Mouse (Mus musculus) embryonic facial prominence, embryonic 14.5 days (tissue): ENCODE measurements around the gene Ptpn18. TPM values are rescaled to one million over a fixed set of nuclear protein-coding genes. Genes with fewer than 3 reads are reported as not detected.
"Not testable (repeated sequence)": the region's sequence is repeated elsewhere in the genome, so short reads cannot be mapped to it uniquely, and the experiment has no call there.

Experiments used
- ATAC-seq: fragments of 200-750 bp; cut with Nextera tagmentation; 2 replicates; pipeline ENCODE4 v1.8.0; 2017; ENCODE audit warnings: low read depth, moderate number of reproducible peaks, moderate TSS enrichment
- DNase-seq: peaks from one replicate; pipeline ENCODE4 v3.0.0-alpha.2; 2015; ENCODE audit warnings: low spot score
- H3K27ac ChIP-seq: fragments of 300-500 bp; sonication (generic); replicated peaks from 2 replicates; pipeline ENCODE4 v1.5.1; 2014; ENCODE audit warnings: low read depth, mild to moderate bottlenecking, low read length, moderate library complexity
- H3K27me3 ChIP-seq: fragments of 300-500 bp; sonication (generic); replicated peaks from 2 replicates; pipeline ENCODE4 v1.6.1; 2014; ENCODE audit warnings: low read length; ENCODE audit not compliant: control insufficient read depth, insufficient read depth
- H3K36me3 ChIP-seq: fragments of 300-500 bp; sonication (generic); 2 replicates; pipeline ENCODE4 v1.6.1; 2014; ENCODE audit warnings: low read length, mixed read lengths; ENCODE audit not compliant: control insufficient read depth, insufficient read depth
- H3K4me1 ChIP-seq: fragments of 300-500 bp; sonication (generic); 2 replicates; pipeline ENCODE4 v1.6.1; 2014; ENCODE audit warnings: antibody characterized with exemption, low read length; ENCODE audit not compliant: control insufficient read depth, insufficient read depth
- H3K4me2 ChIP-seq: fragments of 300-500 bp; sonication (generic); 2 replicates; pipeline ENCODE4 v1.6.1; 2014; ENCODE audit warnings: low read depth, mild to moderate bottlenecking, low read length, moderate library complexity, mixed read lengths
- H3K4me3 ChIP-seq: fragments of 300-500 bp; sonication (generic); 2 replicates; pipeline ENCODE4 v1.5.1; 2014; ENCODE audit warnings: low read depth, mild to moderate bottlenecking, low read length
- H3K9ac ChIP-seq: fragments of 300-500 bp; sonication (generic); 2 replicates; pipeline ENCODE4 v1.6.1; 2014; ENCODE audit warnings: low read depth, mild to moderate bottlenecking, low read length, moderate library complexity, mixed read lengths
- H3K9me3 ChIP-seq: fragments of 300-500 bp; sonication (generic); 2 replicates; pipeline ENCODE4 v1.6.1; 2016; ENCODE audit warnings: low read length; ENCODE audit not compliant: control insufficient read depth
- WGBS: fragments of 180-500 bp; shearing (Covaris S2); extraction: QIAGEN DNeasy Blood & Tissue Kit; methylation state at CpG from one replicate; pipeline ENCODE4 v1.1.7; 2014; 5-methylcytosine and 5-hydroxymethylcytosine counted together
- polyA plus RNA-seq: library from polyadenylated mRNA; unstranded; fragments of >200 nt; fragmentation: Nextera tagmentation; extraction: Ambion mirVana; gene quantifications from 2 replicates; pipeline ENCODE4 v1.2.1, GENCODE M21; 2014

Gene Ptpn18
- polyA plus RNA-seq, 1 experiment from 2014 or later = 19.4 TPM

GRCm38 (mm10) chr1:34434660-34435160 lies 24.9 kb upstream of the Ptpn18 start:
- Histone ChIP-seq H3K9me3 (peaks cover 27% of the 10 kb centered on the region), H3K36me3 (peaks cover 19% of the 10 kb centered on the region), H3K9ac (peak overlapping the region; percentile 69), H3K27me3 (no peaks in the 10 kb centered on the region), H3K4me2 (peak overlapping the region; percentile 78), H3K27ac (peak overlapping the region; percentile 87), H3K4me1 (peaks cover 17% of the 10 kb centered on the region), H3K4me3 (peak overlapping the region; percentile 61)
- ATAC-seq (peak; percentile 20), DNase-seq (peak; percentile 93)
- under 1% methylated on average over 30 of the region's 30 CpGs for WGBS

DNA sequence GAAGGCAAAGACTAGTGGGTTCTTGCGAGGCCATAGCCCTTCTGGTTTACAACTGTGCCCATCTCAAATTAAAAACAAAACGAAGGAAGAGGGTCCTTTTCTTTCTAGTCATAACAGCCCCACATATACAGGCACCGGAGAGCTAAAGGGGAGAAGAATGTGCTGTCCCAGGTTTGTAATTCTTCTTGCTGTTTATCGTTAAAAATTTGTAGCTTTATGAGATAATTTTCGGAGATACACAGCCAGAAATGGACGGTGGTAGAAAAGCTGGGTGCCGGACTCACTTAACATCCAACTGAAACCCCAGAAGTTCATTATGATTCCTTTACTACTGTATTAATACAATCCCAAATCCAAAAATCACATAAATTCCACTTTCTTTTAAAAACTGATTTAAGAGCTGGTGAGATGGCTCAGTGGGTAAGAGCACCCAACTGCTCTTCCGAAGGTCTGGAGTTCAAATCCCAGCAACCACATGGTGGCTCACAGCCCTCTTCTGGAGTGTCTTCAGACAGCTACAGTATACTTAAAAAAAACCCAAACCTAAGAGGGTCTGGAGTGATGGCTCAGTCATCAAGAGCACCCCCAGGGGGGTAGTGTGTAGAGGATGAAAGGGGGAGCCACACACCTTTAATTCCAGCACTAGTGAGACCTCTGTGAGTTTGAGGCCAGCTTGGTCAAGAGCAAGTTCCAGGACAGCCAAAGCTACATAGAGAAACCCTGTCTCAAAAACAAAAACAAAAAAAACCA lies 24.0 kb upstream of the Ptpn18 start:
- peak overlapping the region; percentile 87 for H3K27ac ChIP-seq
- DNase-seq (no peak), ATAC-seq (no peak)
- H3K4me1 ChIP-seq = peaks cover 17% of the 10 kb centered on the region
- peaks cover 19% of the 10 kb centered on the region for H3K36me3 ChIP-seq
- H3K9me3 ChIP-seq = peaks cover 19% of the 10 kb centered on the region
- H3K4me3 ChIP-seq = peak overlapping the region; percentile 61
- 28% methylated on average over 8 of the region's 8 CpGs for WGBS
- peak overlapping the region; percentile 78 for H3K4me2 ChIP-seq
- H3K9ac ChIP-seq = peak overlapping the region; percentile 69
- no peaks in the 10 kb centered on the region for H3K27me3 ChIP-seq

GRCm38 (mm10) chr1:34436374-34436773 lies 23.2 kb upstream of the Ptpn18 start:
- Histone ChIP-seq H3K4me1 (peaks cover 17% of the 10 kb centered on the region), H3K4me2 (no peak overlapping the region), H3K4me3 (no peak overlapping the region), H3K27me3 (no peaks in the 10 kb centered on the region), H3K9me3 (peaks cover 10% of the 10 kb centered on the region), H3K36me3 (peaks cover 13% of the 10 kb centered on the region), H3K9ac (no peak overlapping the region), H3K27ac (no peak overlapping the region)
- ATAC-seq (no peak), DNase-seq (no peak)
- 81% methylated on average over 3 of the region's 3 CpGs for WGBS

- H3K4me3 ChIP-seq, H3K9me3 ChIP-seq, H3K36me3 ChIP-seq, H3K27ac ChIP-seq, ATAC-seq, H3K27me3 ChIP-seq, DNase-seq, H3K4me2 ChIP-seq, H3K9ac ChIP-seq: not testable (repeated sequence)
- 93% methylated on average over 8 of the region's 8 CpGs for WGBS
- H3K4me1 ChIP-seq = peaks cover 15% of the 10 kb centered on the region
Observed at GRCm38 (mm10) chr1:34437366-34437765, 22.2 kb upstream of the Ptpn18 start.

DNA sequence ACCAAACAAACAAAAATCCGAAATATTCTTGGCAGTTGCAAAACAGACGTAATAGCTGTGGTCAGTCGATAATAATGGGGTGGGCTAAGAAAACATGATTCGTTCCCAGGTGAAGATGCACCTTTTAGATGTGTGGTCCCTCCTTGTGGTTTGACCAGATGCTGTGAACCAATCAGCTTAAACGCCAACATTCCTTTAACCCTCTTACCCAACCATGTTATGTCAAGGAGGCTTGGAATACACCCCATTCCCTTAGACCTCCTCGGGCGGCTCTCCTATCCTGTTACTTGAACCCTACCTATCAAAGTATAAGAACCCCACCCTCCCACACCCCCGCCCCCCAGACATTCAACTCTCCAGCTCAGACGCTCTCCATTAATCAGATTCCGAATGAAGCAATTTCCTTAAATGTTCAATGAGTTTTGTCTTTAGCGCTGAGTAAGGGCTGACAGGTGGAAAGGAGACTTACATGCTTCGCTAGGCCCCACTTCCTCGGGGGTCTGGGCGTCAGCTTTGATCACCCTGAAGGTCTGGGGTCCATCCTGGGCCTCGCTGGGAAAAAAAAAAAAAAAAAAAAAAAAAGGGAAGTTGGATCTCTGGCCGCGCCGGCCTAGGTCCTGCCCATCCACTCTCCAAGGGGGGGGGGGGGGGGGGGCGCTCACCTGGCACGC lies 21.0 kb upstream of the Ptpn18 start:
- peaks cover 9% of the 10 kb centered on the region for H3K4me1 ChIP-seq
- H3K27me3 ChIP-seq = no peaks in the 10 kb centered on the region
- H3K4me2 ChIP-seq = peak overlapping the region; percentile 56
- ATAC-seq (no peak), DNase-seq (no peak)
- H3K36me3 ChIP-seq = peaks cover 16% of the 10 kb centered on the region
- WGBS = 41% methylated on average over 15 of the region's 20 CpGs
- H3K4me3 ChIP-seq = peak overlapping the region; percentile 66
- peak overlapping the region; percentile 56 for H3K9ac ChIP-seq
- no peaks in the 10 kb centered on the region for H3K9me3 ChIP-seq
- H3K27ac ChIP-seq = no peak overlapping the region

DNA sequence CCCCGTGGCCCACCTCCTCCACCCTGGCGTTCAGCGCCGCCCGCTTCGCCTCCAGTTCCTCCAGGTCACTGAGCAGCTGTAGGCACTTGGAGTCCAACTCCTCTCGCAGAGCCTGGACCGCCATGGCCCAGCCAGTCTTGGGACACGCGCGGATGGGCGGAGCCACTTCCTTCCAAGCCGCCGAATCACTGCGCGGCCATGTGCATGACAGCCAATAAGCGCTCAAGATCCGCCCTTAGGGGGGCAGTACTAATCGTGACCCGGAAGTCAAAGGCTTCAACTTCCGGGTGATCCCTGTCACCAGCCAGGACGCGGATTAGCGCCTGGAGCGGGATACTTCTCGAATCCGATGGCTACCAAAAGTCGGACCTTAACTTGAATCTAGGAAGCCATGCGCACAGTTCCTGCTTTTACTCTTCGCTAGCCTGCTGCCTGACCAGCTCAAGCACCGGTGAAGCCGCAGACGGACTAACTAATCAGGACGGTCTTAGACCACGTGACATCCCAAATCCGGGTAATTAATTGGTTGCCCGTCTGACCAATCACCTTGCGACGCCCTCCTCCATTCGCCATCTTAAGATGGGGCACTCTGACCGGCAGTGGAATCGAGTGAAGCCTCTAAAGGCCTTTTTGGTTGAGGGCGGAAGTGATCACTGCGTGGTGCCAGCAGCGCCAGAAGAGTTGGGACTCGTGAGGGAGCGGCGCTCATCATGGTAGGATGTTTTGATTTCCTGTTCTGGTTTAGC lies 20.2 kb upstream of the Ptpn18 start, which contains the start of the genes Ccdc115 and Imp4:
TSS of gene Ccdc115 (minus strand) at position 458 of the 746 bp plus-strand sequence.
TSS of gene Imp4 (plus strand) at position 637 of the 746 bp plus-strand sequence.
- peak within 1 kb of the TSS; percentile 71 for H3K9ac ChIP-seq
- WGBS = 0% methylated on average over 43 of the region's 48 CpGs
- no peaks in the 10 kb centered on the region for H3K27me3 ChIP-seq
- peak within 1 kb of the TSS; percentile 68 for H3K4me2 ChIP-seq
- peak; percentile 100 for DNase-seq
- no peaks in the 10 kb centered on the region for H3K9me3 ChIP-seq
- H3K36me3 ChIP-seq = peaks cover 25% of the 10 kb centered on the region
- peak within 1 kb of the TSS; percentile 66 for H3K4me3 ChIP-seq
- peak within 1 kb of the TSS; percentile 57 for H3K27ac ChIP-seq
- peak; percentile 97 for ATAC-seq
- peaks cover 5% of the 10 kb centered on the region for H3K4me1 ChIP-seq

DNA sequence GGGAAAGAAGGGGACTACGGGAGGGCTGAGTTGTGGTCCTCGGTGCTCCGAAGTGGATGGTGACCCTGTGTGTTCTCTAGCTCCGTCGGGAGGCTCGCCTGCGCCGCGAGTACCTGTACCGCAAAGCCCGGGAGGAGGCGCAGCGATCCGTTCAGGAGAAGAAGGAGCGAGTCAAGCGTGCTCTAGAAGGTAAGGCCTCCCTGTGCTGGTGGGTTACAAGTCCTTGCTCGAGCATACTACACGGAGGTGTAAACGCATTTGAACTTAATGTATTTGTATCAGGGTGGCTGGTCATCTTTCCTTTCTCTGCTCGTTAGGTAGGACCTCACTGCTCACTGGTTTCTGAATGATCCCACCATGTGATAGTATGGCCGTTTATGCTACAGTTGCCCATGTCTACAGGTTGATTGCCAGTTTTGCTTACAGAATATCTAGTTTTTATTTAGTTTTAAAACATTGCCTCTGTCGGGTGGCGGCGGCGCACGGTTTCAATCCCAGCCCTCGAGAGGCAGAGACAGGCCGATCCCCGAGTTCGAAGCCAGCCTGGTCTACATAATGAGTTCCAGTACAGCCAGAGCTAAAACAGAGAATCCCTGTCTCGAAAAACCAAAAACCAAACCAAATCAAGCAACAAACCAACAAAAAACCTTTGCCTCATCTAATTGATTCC lies 19.5 kb upstream of the Ptpn18 start:
- Histone ChIP-seq H3K27me3 (no peaks in the 10 kb centered on the region), H3K36me3 (peaks cover 32% of the 10 kb centered on the region), H3K4me1 (peaks cover 5% of the 10 kb centered on the region), H3K4me2 (peak overlapping the region; percentile 68), H3K4me3 (peak overlapping the region; percentile 66), H3K9ac (peak overlapping the region; percentile 71), H3K27ac (peak overlapping the region; percentile 57), H3K9me3 (no peaks in the 10 kb centered on the region)
- DNase-seq (no peak), ATAC-seq (peak; percentile 26)
- WGBS = 8% methylated on average over 25 of the region's 31 CpGs

DNA sequence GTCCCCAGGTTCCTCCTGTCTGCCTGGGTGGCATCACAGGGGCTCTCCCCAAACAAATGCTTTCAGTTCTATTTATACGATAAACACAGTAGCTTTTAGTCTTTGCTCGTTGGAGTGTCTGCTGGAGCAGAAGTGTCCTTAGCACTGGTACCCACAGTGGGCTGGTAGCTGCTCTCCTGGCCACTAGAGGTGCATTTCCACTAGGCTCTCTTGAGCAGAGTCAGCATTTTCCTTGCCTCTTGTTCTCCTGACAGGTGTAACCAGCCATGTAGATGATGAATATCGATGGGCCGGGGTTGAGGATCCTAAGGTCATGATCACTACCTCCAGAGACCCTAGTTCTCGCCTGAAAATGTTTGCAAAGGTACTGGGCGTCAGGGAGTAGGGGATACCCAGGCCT lies 16.4 kb upstream of the Ptpn18 start:
- ATAC-seq (no peak), DNase-seq (no peak)
- Histone ChIP-seq H3K36me3 (peaks cover 34% of the 10 kb centered on the region), H3K4me2 (no peak overlapping the region), H3K4me3 (no peak overlapping the region), H3K27ac (no peak overlapping the region), H3K9ac (no peak overlapping the region), H3K27me3 (no peaks in the 10 kb centered on the region), H3K9me3 (no peaks in the 10 kb centered on the region), H3K4me1 (peaks cover 5% of the 10 kb centered on the region)
- 92% methylated on average over 6 of the region's 6 CpGs for WGBS
